Mouse (Mus musculus) cerebellum, adult 11-12 months (tissue): Measurements from ENCODE around the gene Fabp1.

Experiments used
- DNase-seq: peaks from one replicate; pipeline ENCODE4 v3.0.0; 2022

Gene Fabp1

DNA sequence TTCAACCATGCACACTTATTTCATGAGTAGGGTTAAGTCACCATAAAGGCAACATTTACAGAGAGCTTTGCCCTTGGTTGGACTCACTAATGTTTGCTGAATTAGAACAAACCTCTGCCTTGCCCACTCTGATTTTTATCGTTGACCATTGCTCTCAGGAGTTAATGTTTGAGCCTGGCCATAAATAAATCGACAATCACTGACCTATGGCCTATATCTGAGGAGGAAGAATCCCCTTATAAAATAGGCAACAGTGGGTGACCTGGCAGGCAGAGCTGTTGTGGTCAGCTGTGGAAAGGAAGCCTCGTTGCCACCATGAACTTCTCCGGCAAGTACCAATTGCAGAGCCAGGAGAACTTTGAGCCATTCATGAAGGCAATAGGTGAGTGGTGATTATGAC lies at the start of gene Fabp1:
Gene Fabp1 (plus strand): TSS at position 216 of the 400 bp plus-strand sequence.
- no peak for DNase-seq

DNA sequence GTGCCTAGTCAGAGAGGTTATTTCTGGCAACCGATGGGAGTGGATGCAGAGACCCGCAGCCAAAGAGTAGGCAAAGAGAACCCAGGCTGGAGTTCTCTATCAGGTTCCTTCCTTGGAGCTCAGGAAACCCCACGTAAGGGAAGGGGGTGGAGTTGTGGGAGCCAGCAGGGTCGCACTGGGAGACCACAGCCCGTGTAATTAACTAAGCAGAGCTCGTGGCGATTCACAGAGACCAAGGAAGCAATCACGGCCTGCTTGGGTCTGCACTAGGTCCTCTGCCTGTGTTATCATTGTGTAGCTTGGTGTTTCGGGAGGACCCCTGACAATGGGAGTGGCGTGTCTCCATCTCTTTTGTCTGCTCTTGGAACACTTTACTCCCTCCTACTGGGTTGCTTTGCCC lies 48.5 kb upstream of the Fabp1 start:
- DNase-seq = no peak

DNA sequence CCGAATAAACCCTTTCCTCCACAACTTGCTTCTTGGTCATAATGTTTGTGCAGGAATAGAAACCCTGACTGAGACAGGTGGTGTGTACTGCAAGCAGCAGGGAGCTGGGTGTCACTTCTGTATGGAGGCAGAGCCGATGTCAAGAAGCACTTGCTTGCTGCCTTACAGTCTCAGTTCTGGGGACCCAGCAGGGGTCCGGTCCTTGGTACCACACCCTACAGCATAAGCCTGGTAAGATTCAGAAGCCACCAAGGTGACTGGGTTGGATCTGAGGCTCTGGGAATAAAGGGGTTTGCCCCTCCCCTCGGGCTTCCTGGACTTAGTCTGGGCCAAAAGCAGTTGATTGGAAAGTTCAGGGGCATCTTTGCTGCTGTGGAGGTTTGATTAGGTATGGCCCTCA lies 46.1 kb upstream of the Fabp1 start:
- no peak for DNase-seq

DNA sequence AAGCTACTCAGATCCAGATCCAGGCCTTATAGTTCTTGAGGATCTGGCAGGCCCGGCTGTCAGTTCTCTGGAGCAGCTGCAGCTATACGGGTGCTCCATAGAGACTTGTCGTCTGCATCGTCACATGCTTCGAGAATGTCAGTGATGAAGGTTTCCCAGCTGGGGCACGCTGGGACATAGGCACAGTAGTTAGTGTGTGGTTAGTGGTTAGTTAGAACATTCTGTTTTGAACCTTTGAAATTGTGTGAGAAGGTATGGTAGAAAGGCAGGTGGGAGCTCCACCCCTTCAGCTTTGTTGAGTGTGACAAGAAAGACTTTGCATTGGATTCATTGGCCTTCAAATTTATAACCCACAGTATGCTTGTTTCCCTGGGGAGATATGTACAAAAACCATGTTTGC lies 44.8 kb upstream of the Fabp1 start:
- DNase-seq = no peak

DNA sequence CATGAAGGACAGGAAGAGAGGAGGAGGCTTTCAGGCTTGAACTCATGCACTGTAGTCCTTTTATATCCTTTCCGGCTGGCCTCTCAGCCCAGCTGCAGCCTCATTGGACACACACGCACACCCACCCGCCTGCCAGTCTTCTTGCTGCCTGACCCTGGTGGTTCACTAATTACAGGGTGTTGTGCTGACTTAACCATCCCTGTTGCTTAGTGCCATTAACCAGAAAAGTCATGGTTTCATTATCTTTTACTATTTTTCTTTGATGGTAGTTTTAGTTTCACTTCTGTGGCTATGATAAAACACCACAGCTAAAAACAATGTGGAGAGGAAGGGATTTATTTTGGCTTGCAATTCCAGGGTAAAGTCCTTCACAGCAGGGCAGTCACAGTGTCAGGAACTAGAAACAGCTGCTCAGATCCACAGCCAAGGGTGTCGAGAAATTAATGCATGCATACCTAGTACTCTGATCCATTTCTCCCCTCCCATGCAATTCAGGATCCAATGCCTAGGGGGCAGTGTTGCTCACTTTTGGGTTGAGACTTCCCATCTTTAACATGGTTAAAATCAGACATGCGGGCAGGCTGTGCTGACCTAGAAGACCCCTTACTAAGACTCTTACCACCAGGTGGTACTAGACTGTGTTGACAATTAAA lies 42.8 kb upstream of the Fabp1 start:
- DNase-seq = no peak

DNA sequence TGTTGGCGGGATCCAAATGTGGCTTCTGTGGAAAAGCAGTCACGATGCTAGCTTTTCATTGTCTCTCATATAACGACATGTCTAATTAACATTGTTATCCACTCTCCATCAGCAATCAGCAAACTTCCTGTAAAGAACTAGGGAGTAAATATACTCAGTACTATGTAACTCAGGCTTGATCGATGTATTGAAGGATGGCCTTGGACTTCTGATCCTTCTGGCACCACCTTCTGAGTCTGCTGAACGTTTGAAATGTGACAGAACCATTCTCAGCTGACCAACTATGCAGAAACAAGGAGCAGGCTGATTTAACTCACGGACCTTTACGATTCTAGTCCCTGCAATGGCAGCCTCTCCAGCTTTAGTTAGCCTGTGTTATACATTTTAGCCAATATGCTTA lies 38.3 kb upstream of the Fabp1 start:
- no peak for DNase-seq

DNA sequence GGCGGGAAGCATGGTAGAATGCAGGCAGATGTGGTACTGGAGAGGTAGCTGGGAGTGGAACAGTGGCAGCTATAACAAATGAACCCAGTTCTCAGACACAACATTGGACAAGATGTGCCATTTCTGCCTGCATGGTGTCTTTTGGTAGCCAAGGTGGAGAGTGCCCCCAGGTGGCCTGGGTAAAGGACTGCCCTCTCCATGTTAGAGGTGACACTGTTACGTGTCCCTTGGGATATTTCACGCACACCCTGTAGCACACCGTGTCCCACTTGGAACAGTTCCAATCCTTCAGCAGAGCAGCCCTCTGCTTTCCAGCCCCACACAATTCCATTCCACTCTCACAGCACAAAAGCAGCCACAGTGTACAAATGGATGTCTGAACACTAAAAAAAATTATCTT lies 37.4 kb upstream of the Fabp1 start:
- no peak for DNase-seq

DNA sequence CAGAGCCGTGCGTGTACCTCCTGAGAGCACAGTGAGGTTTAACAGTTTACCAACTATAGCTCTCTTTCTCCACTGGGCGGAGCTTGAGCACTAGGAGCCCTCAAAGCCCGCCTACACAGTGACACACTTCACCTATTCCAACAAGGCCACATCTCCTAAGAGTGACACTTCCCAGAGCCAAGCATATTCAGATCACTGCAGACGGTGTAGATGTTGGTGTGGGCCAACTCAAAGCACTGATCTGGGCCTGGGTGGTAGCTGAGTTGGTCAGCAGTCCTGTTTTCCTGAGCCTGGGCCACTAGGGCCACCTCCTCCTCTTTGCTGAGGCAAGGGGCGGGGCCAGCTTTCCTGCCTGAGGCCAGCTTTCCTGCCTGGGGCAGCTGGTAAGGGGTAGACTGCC lies 35.2 kb upstream of the Fabp1 start:
- no peak for DNase-seq

DNA sequence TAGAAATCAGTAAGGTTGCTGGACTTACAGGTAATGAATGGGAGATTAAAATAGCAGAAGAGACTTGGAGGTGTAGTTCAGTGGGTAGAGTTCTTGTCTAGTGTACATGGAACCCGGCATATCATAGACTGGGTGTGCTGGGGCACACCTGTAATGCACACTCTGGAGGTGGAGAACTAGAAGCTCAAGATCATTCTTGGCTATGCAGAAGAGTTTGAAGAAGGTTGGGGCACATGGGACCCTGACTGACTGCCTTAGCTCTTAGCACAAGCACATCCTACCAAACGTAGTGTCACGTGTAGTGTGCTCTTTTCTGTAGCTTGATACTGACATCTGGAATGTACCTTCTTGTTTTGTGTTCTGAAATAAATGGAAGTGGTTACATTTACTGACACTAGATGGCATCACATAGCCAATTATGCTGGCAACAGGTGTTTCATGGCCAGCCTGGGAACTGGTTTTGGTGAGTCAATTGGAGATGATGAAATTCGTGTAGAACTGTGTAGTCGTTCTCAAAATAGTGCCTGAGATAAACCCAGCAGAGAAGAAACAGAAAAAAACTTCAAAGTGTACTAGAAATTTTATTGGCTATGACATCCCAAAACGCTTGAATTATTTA lies 33.0 kb upstream of the Fabp1 start:
- no peak for DNase-seq

DNA sequence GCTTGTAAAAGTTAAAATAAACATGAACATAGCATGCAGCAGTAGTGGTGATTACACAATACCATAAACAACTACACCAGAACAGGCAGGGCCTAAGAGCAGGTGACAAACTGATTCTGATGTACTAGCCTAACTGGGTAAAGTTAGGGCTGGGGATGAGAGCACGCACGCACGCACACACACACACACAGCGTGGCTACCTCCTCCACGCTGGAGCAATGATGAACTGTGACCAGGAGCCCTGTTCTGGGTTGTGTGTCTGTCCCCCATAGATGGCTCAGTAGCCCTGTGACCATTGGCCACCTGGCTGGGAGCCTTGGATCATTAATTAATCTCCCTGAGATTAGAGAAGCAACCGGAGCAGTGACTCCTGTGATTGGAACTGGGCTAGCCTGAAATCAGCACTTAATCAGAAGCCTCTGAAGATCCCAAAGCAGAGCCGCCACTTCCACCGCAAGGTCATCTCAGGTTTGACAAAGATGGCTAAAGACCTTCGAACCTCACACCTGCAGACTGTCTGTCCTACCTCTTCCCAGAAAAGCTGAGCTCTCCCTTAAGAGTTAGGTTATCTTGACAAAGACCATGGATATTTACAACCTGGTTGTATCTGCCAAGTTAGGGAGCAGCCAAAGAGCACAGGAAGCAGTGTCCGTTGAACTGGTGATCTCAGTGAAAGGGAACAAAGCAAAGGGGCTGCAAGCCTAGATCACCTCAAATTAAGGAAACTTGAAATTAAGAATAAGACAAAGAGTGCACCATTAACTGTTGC lies 26.6 kb upstream of the Fabp1 start:
- DNase-seq = no peak

DNA sequence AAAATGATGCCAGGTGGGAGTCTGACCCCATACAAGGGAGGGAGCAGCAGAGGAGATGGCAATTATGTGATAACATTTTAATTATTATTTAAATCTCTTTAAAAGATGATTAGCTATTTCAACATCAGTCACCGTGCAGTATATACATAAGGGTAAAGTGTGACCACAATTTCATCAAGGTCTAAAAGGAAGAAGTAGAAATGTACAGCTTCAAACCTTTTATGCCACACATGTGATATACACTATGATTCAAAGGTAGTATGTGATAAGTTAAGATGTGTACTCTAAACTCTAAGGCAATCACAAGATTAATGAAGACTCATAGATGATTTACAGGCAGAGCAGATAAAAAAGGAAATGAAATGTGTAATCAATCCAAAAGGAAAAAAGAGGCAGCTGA lies 19.0 kb upstream of the Fabp1 start:
- no peak for DNase-seq

DNA sequence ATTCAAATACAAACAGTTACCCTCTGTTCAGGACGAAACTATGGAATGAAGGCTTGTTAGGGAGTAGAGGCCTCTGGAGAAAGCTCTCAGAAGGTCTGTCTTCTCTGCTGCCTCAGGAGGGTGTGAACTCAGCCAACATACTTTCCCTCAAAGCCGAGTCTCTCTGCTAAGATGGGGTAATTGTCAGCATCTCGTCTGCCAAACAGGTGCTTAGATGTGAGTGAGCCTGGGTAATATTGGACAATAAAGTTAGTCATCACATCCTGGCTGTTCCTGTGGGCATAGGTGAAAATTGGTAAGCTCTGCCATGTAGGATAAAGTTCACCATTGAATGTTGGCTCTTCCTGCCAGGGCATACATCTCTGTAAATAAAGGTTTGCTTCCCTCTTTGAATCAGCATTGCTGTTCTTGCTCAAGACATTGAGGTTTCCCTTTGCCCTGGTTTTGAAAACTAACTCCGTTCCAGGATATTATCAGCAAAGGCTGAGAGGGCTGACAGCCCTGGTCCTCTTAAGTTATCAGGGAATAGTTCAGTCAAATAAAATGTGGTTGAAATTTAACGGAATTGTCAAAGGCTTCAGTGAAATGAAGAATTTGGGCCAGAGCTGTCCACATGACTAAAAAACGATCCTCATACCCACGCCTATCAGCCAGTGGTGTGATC lies 14.6 kb upstream of the Fabp1 start:
- DNase-seq = no peak

DNA sequence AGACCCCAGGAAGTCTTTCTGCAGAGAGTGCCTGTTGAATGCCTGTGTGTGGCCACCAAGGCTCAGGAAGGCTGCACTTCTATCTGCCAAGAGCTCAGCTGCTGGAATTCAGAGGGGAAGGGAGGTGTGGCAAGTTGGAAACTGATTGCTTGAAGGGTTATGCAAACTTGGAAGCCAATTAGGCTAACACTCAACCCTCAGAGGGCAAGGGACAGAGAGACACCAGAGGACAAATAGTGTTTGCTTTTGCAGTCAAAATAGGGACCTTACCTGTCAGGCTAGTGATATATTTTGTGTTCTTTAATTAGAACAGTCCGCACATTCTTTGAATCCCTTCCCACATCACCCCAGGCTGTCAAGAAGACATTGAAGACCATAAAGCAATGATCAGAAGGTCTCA lies 10.0 kb upstream of the Fabp1 start:
- DNase-seq = no peak

DNA sequence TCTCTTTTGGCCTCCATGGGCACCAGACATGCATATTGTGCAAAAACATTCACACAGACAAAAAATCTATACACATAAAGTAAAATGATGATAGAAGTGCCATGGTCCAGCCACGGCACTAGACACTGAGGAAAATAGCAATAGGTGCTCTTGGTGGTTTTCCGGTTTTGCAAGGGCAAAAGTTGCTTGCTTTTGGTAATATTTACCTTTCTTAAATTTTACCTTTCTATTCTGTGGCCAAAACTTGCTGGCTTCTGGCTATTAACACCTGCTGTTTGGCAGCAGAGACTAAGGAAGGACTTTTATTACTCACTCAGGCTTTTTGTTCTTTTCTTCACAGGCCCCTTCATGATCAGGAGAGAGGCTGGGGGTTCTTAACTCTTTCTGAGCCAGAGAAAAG lies 9.1 kb upstream of the Fabp1 start:
- no peak for DNase-seq

DNA sequence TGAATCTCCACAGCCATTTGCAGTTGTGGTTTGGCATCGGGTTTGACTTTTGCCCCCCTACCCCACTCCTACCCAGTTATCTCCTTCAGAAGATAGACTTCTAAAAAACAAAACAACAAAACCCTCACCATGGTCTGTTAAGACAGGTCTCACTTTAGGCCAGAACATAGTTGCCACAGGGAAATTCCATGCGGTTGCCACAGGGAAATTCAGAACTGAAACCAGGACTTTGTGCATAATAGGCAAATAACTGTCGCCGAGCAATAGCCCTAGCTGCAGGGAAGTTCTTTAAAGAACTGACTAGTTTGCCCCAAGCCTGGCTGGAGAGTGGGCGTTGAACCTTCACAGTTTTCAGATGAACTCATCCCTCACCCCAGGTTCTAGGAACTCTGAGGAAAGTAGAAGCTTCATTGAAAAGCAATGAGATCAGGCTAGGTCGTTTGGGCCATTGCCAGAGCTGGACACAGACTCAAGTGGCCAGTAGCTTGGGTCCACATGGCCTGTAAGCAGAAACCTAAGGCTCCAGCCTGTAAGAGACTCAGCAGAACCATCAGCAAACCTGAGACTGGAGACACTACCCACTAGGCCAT lies 6.4 kb upstream of the Fabp1 start:
- DNase-seq = no peak

DNA sequence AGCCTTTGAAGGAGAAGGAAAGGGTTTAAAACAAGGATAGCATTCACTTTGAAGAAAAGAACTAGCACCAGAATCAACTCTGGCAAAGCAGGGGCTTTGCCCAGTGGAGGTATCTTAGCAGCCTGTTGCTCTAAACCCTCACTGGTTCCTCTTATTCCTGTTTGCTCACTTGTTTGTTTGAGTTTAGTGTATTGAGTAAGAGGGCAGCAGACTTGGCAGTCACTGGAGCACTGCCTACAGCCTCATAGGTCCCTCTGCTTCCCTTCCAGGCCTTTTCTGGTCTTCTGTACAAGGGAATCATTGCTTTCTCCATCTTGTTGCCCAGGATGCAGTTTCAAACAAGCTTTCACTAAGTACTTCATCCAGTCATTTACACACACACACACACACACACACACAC lies 3.5 kb upstream of the Fabp1 start:
- DNase-seq = no peak

DNA sequence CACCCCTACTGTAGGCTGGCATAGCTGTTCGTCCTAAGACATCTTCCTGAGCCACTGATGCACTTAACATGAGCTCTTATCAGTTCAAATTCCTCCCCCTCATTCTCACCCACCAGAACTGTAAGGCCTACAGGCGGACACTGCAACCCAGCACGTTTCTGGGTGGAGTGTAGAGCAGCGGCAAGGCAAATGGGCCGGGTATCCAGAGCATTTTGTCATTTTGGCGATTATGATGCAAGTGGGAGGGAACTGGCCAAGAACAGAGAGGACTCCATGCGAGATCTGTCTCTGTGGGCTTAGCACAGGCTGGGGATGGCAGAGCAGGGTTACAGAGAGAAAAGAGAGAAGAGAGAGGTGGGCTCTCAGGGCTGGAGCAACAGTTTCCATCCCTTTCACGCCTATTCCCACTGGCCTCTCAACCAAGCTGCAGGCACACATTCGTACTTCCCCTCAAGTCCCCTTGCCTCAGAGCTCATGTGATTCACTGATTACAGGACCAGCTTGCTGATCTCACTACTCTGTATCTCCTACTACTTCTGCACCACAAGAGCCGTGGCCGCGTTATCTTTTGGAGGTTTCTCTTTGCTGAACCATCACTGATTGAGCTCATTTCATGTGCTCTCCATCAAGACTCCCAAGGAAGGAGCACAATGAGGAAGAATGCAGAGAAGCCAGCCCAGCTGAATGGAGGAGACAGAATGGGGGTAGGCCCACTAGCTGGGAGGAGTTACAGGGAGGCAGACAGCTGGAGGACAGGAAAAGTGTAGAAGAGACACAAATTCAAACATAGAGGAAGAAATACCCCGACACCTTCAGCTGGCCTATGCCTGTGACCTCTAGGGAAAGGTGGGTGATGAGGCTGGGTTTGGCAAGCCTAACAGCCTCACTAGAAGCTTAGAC lies 1.7 kb upstream of the Fabp1 start:
- no peak for DNase-seq

DNA sequence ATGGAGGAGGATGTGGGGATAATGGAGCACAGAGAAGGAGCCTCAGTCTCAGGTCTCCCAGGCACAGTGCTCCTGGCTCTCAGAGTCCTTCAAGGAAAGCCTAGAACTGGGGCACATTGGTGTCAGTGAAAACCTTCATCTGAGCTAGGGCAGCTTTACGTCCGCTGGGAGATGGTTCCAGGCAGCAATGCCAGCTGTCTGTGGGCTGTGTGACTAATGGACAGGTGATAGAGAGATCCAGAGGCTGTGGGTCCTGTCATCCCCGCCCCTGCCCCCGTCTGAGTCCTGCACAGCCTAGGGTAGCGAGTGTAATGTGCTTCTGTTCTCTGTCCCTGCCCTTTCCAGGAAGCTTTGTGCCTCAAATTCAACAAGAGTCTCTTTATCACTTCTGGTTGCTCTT lies 2.3 kb downstream of the Fabp1 start:
- no peak for DNase-seq

DNA sequence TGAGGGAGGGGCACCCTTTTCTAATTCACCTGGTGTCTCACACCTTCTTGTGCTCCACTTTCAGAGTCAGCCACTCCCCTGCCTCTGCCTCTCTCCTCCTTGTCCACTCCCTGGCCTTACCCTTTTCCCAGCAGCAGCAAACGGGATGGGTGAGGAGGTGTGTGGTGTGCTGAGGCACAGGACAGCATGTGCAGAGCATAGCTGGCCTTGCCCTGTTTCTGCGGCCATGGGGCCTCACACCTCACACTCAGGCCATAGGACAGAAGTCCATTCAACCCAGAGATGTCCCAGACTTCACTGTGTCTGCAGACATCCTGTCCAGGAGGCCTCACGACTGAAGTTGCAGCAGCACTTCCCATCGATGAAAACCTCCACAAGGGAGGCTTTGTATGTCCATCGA lies 4.0 kb downstream of the Fabp1 start:
- no peak for DNase-seq

DNA sequence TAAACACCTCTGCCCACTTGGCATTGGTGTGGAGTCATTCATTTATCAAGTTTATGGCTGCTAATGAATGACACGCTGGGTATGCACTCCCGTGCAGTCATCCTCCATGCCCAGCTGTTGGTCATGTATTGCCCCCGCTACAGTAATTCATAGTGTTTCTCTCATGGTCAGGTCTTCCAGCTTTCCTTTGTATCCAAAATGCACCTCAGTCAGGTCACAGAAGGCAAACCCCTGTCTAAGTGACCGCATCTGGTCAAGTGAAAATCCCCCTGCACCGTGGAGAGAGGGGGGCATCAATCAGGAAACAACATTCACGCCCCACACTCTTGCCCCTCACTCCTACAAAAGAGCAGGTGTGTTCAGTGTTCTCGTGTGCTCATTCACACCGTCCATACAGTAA lies 4.5 kb downstream of the Fabp1 start:
- no peak for DNase-seq

DNA sequence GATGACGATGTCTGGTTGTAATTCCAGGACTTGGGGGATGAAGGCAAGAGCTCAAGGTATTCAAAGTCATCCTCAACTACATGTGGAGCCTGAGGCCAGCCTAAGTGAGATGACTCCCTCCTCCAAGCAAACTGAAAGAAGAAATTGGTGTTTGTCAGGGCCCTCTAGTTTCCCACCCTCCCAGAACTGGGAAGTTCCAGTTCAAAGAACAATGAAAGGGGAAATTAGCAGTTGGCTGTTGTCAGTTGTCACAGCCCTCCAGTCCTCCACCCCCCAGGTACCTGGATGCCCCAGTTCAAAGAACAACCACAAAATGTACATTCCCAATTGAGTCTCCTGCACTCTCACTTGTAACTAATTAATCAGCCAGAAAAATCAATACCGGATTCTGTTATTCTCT lies 9.1 kb downstream of the Fabp1 start:
- DNase-seq = no peak

DNA sequence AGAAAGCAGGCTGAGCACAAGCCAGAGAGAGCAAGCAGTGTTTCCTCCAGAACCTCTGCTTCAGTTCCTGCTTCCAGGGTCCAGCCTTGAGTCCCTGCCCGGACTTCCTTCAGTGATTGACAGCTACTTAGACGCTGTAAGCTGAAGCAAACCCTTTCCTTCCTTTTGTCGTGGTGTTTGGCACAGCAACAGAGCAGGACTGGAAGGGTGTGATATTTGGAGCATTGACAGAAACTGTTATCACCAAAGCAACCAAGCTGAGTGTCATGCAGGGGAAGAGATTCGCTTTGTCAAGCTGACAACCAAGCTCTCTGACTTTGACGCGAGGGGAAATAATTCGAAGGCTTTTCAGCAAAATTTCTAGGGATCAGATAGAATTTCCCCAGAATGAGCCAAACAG lies 12.3 kb downstream of the Fabp1 start:
- no peak for DNase-seq

DNA sequence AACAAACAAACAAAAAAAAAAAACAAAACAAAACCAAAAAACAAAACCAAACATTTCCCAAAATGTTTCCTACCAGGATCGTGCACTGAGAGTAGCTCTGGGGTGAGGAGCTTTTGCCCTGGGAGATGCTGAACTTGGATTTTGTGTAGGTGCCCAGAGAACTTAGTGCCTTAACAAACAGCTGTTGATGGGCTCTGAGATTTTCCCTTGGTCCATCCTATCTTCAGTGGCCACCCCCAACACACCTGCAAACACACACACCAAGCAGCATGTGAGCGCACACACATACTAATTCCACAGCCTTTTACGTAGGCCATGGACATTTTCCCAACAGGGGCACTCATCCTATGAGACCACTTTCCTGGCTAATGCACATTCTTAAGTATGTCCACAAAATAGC lies 12.8 kb downstream of the Fabp1 start:
- no peak for DNase-seq
